Mouse (Mus musculus) adrenal gland, postnatal 36 days (tissue): ENCODE data around the gene Dynlt1f. TPM values are rescaled to one million over a fixed set of nuclear protein-coding genes. Genes with fewer than 3 reads are reported as not detected.
"Not testable (repeated sequence)": the region's sequence is repeated elsewhere in the genome, so short reads cannot be mapped to it uniquely, and the experiment has no call there.

Experiments
- DNase-seq, 2 experiments: peaks; one replicate each; pipeline ENCODE4 v3.0.0; 2021; ENCODE audit warnings: mixed read lengths in 1 of 2
- total RNA-seq, 2 experiments: library from RNA; stranded (reverse); gene quantifications; 2 replicates each; pipeline ENCODE4 v1.2.3; 2021

Gene Dynlt1f
- total RNA-seq, 2 experiments from 2014 or later = 90.1 to 111 TPM

GRCm38 (mm10) chr17:6661093-6661816 lies 5.6 kb upstream of the Dynlt1f start:
- peak in 1 of 2 experiments; percentile 35 for DNase-seq

GRCm38 (mm10) chr17:6660589-6660988 lies 4.9 kb upstream of the Dynlt1f start:
- DNase-seq = peak in 1 of 2 experiments; percentile 7

- DNase-seq = not testable (repeated sequence)
These were observed 3.1 kb upstream of the Dynlt1f start, which contains the start of gene Sytl3 for GRCm38 (mm10) chr17:6658801-6659200. Sytl3 (plus strand) TSS chr17:6659093.

- DNase-seq = not testable (repeated sequence)
These were observed 771 bp upstream of the Dynlt1f start for GRCm38 (mm10) chr17:6656471-6656870.

- peak; percentile 67 to 70 for DNase-seq
These were observed 601 bp downstream of the Dynlt1f start for GRCm38 (mm10) chr17:6655087-6655511.

- not testable (repeated sequence) for DNase-seq
These were observed 2.3 kb downstream of the Dynlt1f start for GRCm38 (mm10) chr17:6653341-6653946.

- not testable (repeated sequence) for DNase-seq
These were observed 4.7 kb downstream of the Dynlt1f start for GRCm38 (mm10) chr17:6650904-6651565.

GRCm38 (mm10) chr17:6647452-6647851 lies 8.2 kb downstream of the Dynlt1f start:
- not testable (repeated sequence) for DNase-seq

GRCm38 (mm10) chr17:6646841-6647240 lies 8.9 kb downstream of the Dynlt1f start:
- DNase-seq = not testable (repeated sequence)

GRCm38 (mm10) chr17:6645668-6646067 lies 10.0 kb downstream of the Dynlt1f start:
- DNase-seq = not testable (repeated sequence)

GRCm38 (mm10) chr17:6644673-6645072 lies 11.0 kb downstream of the Dynlt1f start:
- not testable (repeated sequence) for DNase-seq

- DNase-seq = not testable (repeated sequence)
These were observed 11.5 kb downstream of the Dynlt1f start for GRCm38 (mm10) chr17:6644210-6644609.

- DNase-seq = not testable (repeated sequence)
These were observed 14.8 kb downstream of the Dynlt1f start for GRCm38 (mm10) chr17:6640771-6641429.

- not testable (repeated sequence) for DNase-seq
These were observed 15.6 kb downstream of the Dynlt1f start for GRCm38 (mm10) chr17:6640044-6640637.

- DNase-seq = not testable (repeated sequence)
These were observed 16.2 kb downstream of the Dynlt1f start for GRCm38 (mm10) chr17:6639486-6639885.

- not testable (repeated sequence) for DNase-seq
These were observed 17.3 kb downstream of the Dynlt1f start for GRCm38 (mm10) chr17:6638444-6638843.

GRCm38 (mm10) chr17:6637434-6637833 lies 18.3 kb downstream of the Dynlt1f start:
- DNase-seq = not testable (repeated sequence)

- no peak for DNase-seq
These were observed 18.8 kb downstream of the Dynlt1f start for GRCm38 (mm10) chr17:6636861-6637260.

- not testable (repeated sequence) for DNase-seq
These were observed 19.9 kb downstream of the Dynlt1f start for GRCm38 (mm10) chr17:6635781-6636180.

GRCm38 (mm10) chr17:6632850-6633249 lies 22.9 kb downstream of the Dynlt1f start:
- not testable (repeated sequence) for DNase-seq

GRCm38 (mm10) chr17:6630398-6630797 lies 25.3 kb downstream of the Dynlt1f start:
- DNase-seq = not testable (repeated sequence)
